8 mouse cellular contexts compared by ENCODE assay signal in the genomic region with DNA sequence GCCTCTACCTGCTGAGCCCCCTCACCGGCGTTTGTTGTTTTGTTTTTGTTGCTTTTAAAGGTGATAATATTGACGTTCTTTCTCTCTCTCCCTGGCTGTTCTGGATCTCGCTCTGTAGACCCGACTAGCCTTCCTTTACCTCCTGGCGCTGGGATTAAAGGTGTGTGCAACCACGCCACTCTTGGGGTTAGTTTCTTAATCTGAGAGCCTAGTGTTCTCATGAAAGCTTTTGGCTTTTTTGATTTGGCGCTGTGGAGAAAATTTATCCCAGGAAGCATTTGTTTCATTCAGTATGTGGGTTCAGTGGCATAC. TPM values are rescaled to one million over a fixed set of nuclear protein-coding genes. Genes with fewer than 3 reads are reported as not detected.
DNase-seq lines count a peak whose midpoint lies in the region; ATAC-seq lines count a peak whose summit lies in the region.

No protein-coding gene starts in this region.

- H3K9ac ChIP-seq in lung, embryonic 15.5 days, result peak overlapping the region; percentile 66
- peak overlapping the region; percentile 80 for H3K9ac ChIP-seq in intestine, embryonic 15.5 days
- H3K9ac ChIP-seq in neural tube, embryonic 15.5 days (replicated peaks), result peak overlapping the region; percentile 69

- no peak for ATAC-seq in lung, embryonic 15.5 days (ENCODE audit: borderline replicate concordance, extremely low read depth, low FRiP score, low TSS enrichment)
- ATAC-seq in intestine, embryonic 15.5 days, result no peak
- ATAC-seq in neural tube, embryonic 15.5 days (ENCODE audit: low FRiP score), result peak; percentile 2; the same call in 1 of the 2 replicates
- no peak for ATAC-seq in granulocyte monocyte progenitor cell, adult 5-6 weeks (replicated peaks; ENCODE audit: poor library complexity, severe bottlenecking)

- peak overlapping the region; percentile 66 for H3K27ac ChIP-seq in lung, embryonic 15.5 days
- peak overlapping the region; percentile 72; the same call in 1 of the 2 replicates for H3K27ac ChIP-seq in intestine, embryonic 15.5 days
- peak overlapping the region; percentile 80; the same call in 1 of the 2 replicates for H3K27ac ChIP-seq in neural tube, embryonic 15.5 days (replicated peaks)

- H3K4me3 ChIP-seq in lung, embryonic 15.5 days, result peak overlapping the region; percentile 92
- H3K4me3 ChIP-seq in intestine, embryonic 15.5 days (replicated peaks), result peak overlapping the region; percentile 81
- H3K4me3 ChIP-seq in neural tube, embryonic 15.5 days (replicated peaks), result peak overlapping the region; percentile 90

- H3K27me3 ChIP-seq in lung, embryonic 15.5 days, result no peaks in the 10 kb centered on the region
- H3K27me3 ChIP-seq in intestine, embryonic 15.5 days (replicated peaks), result no peaks in the 10 kb centered on the region
- H3K27me3 ChIP-seq in neural tube, embryonic 15.5 days (replicated peaks), result no peaks in the 10 kb centered on the region

- 0% methylated on average over 8 of the region's 8 CpGs for WGBS in lung, embryonic 15.5 days
- WGBS in intestine, embryonic 15.5 days, result under 1% methylated on average over 8 of the region's 8 CpGs
- under 1% methylated on average over 8 of the region's 8 CpGs for WGBS in neural tube, embryonic 15.5 days

- H3K9me3 ChIP-seq in lung, embryonic 15.5 days, result no peaks in the 10 kb centered on the region
- H3K9me3 ChIP-seq in intestine, embryonic 15.5 days, result no peaks in the 10 kb centered on the region
- H3K9me3 ChIP-seq in neural tube, embryonic 15.5 days (replicated peaks), result no peaks in the 10 kb centered on the region

- intact Hi-C loops in gastrocnemius, postnatal 14 days (cut with DNase I; ENCODE audit: low total_unique reads), result no loop called here
- intact Hi-C loops in left cerebral cortex, postnatal 25 days (cut with DNase I), result no loop called here

- DNase-seq in lung, postnatal 36 days, result no peak
- DNase-seq in c-Kit-positive CD71-positive TER-119-positive erythroid progenitor cells, embryonic 14.5 days (ENCODE audit: low spot score), result peak; percentile 22
- no peak for DNase-seq in gastrocnemius, postnatal 14 days
- DNase-seq in left cerebral cortex, postnatal 25 days (ENCODE audit: low spot score in 2 of 2), result no peak

- no peaks in the 10 kb centered on the region for H3K36me3 ChIP-seq in lung, embryonic 15.5 days
- H3K36me3 ChIP-seq in intestine, embryonic 15.5 days, result no peaks in the 10 kb centered on the region
- H3K36me3 ChIP-seq in neural tube, embryonic 15.5 days, result no peaks in the 10 kb centered on the region

- peaks cover 9% of the 10 kb centered on the region for H3K4me1 ChIP-seq in lung, embryonic 15.5 days
- H3K4me1 ChIP-seq in intestine, embryonic 15.5 days (replicated peaks), result peaks cover 4% of the 10 kb centered on the region; the same call in 1 of the 2 replicates
- H3K4me1 ChIP-seq in neural tube, embryonic 15.5 days, result peaks cover 26% of the 10 kb centered on the region

- H3K4me2 ChIP-seq in lung, embryonic 15.5 days, result peak overlapping the region; percentile 79
- peak overlapping the region; percentile 75 for H3K4me2 ChIP-seq in intestine, embryonic 15.5 days (replicated peaks)
- H3K4me2 ChIP-seq in neural tube, embryonic 15.5 days, result peak overlapping the region; percentile 84

RNA-seq across cellular contexts. Expression of a gene that starts 0.7 kb away (rescaled TPM):
- polyA plus RNA-seq in lung, embryonic 15.5 days (2015; fragmentation: Nextera tagmentation; extraction: Ambion mirVana), result 53.5 and 54.4 TPM in 2 replicates
- 52.6 and 57.9 TPM in 2 replicates for polyA plus RNA-seq in intestine, embryonic 15.5 days (2015; fragmentation: Nextera tagmentation; extraction: Ambion mirVana)
- 25.6 and 32.1 TPM in 2 replicates for polyA plus RNA-seq in neural tube, embryonic 15.5 days (2015; fragmentation: Nextera tagmentation; extraction: Ambion mirVana)
- 10 to 100 TPM; 10.9 to 11.1 TPM for total RNA-seq in gastrocnemius, postnatal 14 days (2021)
- total RNA-seq in left cerebral cortex, postnatal 25 days (2021), result 10 to 100 TPM; 15.6 to 16.3 TPM
- total RNA-seq in granulocyte monocyte progenitor cell, adult 5-6 weeks (2014; fragmentation: Nextera tagmentation), result 41.3 and 42.5 TPM in 2 replicates
- total RNA-seq in granulocyte monocyte progenitor cell, adult 5-6 weeks (2017), result 59.1 and 61.3 TPM in 2 replicates

RNA-seq across cellular contexts. Expression of a gene that starts 45.4 kb away (rescaled TPM):
- 7.1 and 7.4 TPM in 2 replicates for polyA plus RNA-seq in lung, embryonic 15.5 days (2015; fragmentation: Nextera tagmentation; extraction: Ambion mirVana)
- 8.2 and 8.4 TPM in 2 replicates for polyA plus RNA-seq in intestine, embryonic 15.5 days (2015; fragmentation: Nextera tagmentation; extraction: Ambion mirVana)
- 7.7 and 7.8 TPM in 2 replicates for polyA plus RNA-seq in neural tube, embryonic 15.5 days (2015; fragmentation: Nextera tagmentation; extraction: Ambion mirVana)
- total RNA-seq in gastrocnemius, postnatal 14 days (2021), result 10 to 100 TPM; 12.1 to 12.9 TPM
- 10 to 100 TPM; 33.7 to 33.9 TPM for total RNA-seq in left cerebral cortex, postnatal 25 days (2021)
- 23.1 and 29.9 TPM in 2 replicates for total RNA-seq in granulocyte monocyte progenitor cell, adult 5-6 weeks (2014; fragmentation: Nextera tagmentation)
- total RNA-seq in granulocyte monocyte progenitor cell, adult 5-6 weeks (2017), result 12.4 and 16.2 TPM in 2 replicates

RNA-seq across cellular contexts. Expression of a gene that starts 45.5 kb away (rescaled TPM):
- polyA plus RNA-seq in lung, embryonic 15.5 days (2015; fragmentation: Nextera tagmentation; extraction: Ambion mirVana), result 122 and 128 TPM in 2 replicates
- 114 TPM in 2 replicates for polyA plus RNA-seq in intestine, embryonic 15.5 days (2015; fragmentation: Nextera tagmentation; extraction: Ambion mirVana)
- 187 and 194 TPM in 2 replicates for polyA plus RNA-seq in neural tube, embryonic 15.5 days (2015; fragmentation: Nextera tagmentation; extraction: Ambion mirVana)
- total RNA-seq in gastrocnemius, postnatal 14 days (2021), result 100 to 1,000 TPM in 1 of 2 experiments, 10 to 100 TPM in 1; 99.3 to 100 TPM
- 100 to 1,000 TPM; 174 to 185 TPM for total RNA-seq in left cerebral cortex, postnatal 25 days (2021)
- 46.8 and 64.6 TPM in 2 replicates for total RNA-seq in granulocyte monocyte progenitor cell, adult 5-6 weeks (2014; fragmentation: Nextera tagmentation)
- total RNA-seq in granulocyte monocyte progenitor cell, adult 5-6 weeks (2017), result 68.1 and 81.7 TPM in 2 replicates

RNA-seq across cellular contexts. Expression of a gene that starts 59.2 kb away (rescaled TPM):
- 57.2 and 59.6 TPM in 2 replicates for polyA plus RNA-seq in lung, embryonic 15.5 days (2015; fragmentation: Nextera tagmentation; extraction: Ambion mirVana)
- 48.9 and 51.2 TPM in 2 replicates for polyA plus RNA-seq in intestine, embryonic 15.5 days (2015; fragmentation: Nextera tagmentation; extraction: Ambion mirVana)
- 28.3 and 34.4 TPM in 2 replicates for polyA plus RNA-seq in neural tube, embryonic 15.5 days (2015; fragmentation: Nextera tagmentation; extraction: Ambion mirVana)
- 1 to 10 TPM; 4.7 to 5.8 TPM for total RNA-seq in gastrocnemius, postnatal 14 days (2021)
- total RNA-seq in left cerebral cortex, postnatal 25 days (2021), result 1 to 10 TPM; 4.1 to 4.2 TPM
- 18.7 and 40.1 TPM in 2 replicates for total RNA-seq in granulocyte monocyte progenitor cell, adult 5-6 weeks (2014; fragmentation: Nextera tagmentation)
- 26.2 and 27.2 TPM in 2 replicates for total RNA-seq in granulocyte monocyte progenitor cell, adult 5-6 weeks (2017)
